Mouse (Mus musculus): ENCODE measurements around the gene Spata32.

- TF ChIP-seq POLR2A (IDR thresholded peaks at IDR 0.05; ENCODE audit: insufficient read depth, low read length) (no peak), CTCF (IDR thresholded peaks at IDR 0.05; ENCODE audit: low read depth, low read length) (no peak), EP300 (IDR thresholded peaks at IDR 0.05; ENCODE audit: insufficient read depth, low read depth, low read length) (no peak)
Measured at GRCm38 (mm10) chr11:103234447-103234846, 16.2 kb upstream of the Spata32 start.
